Mouse (Mus musculus) liver, adult 2 months (tissue): ENCODE measurements at regions not wholly inside any gene's neighbourhood (a gene's known extent, or its start where the extent isn't known, plus 50 kb on each side); places are given as distances from the start of the nearest gene placed in this dataset.
A peak's percentile ranks its signal among the peaks of the same experiment; 100 is the strongest.

Source experiments
- DNase-seq: peaks from one replicate; pipeline ENCODE4 v3.0.0-alpha.2; 2011; ENCODE audit warnings: low read depth, low spot score; ENCODE audit errors: extremely low read depth
- H3K27ac ChIP-seq: fragments of 200-500 bp; replicated peaks from 2 replicates; pipeline ENCODE4 v1.5.1; 2012; ENCODE audit warnings: low read depth, mild to moderate bottlenecking, control low read depth, inconsistent platforms, low read length; ENCODE audit not compliant: insufficient read depth
- H3K27me3 ChIP-seq: fragments of 200-500 bp; 2 replicates; pipeline ENCODE4 v1.6.1; 2012; ENCODE audit warnings: mild to moderate bottlenecking, moderate library complexity, low read length, inconsistent platforms; ENCODE audit not compliant: control insufficient read depth, insufficient read depth
- H3K36me3 ChIP-seq: fragments of 200-500 bp; 2 replicates; pipeline ENCODE4 v1.6.1; 2012; ENCODE audit warnings: low read length, inconsistent platforms; ENCODE audit not compliant: control insufficient read depth, insufficient read depth
- H3K4me1 ChIP-seq: fragments of 200-500 bp; 2 replicates; pipeline ENCODE4 v1.6.1; 2011; ENCODE audit warnings: low read length; ENCODE audit not compliant: control insufficient read depth, insufficient read depth
- H3K4me3 ChIP-seq: fragments of 200-500 bp; 2 replicates; pipeline ENCODE4 v1.5.1; 2011; ENCODE audit warnings: low read depth, mild to moderate bottlenecking, control low read depth, low read length, moderate library complexity; ENCODE audit not compliant: insufficient read depth
- H3K79me2 ChIP-seq: fragments of 200-500 bp; 2 replicates; pipeline ENCODE4 v1.6.1; 2012; ENCODE audit warnings: inconsistent platforms, mild to moderate bottlenecking, low read length, moderate library complexity; ENCODE audit not compliant: control insufficient read depth, insufficient read depth
- H3K9ac ChIP-seq: fragments of 200-500 bp; 2 replicates; pipeline ENCODE4 v1.6.1; 2012; ENCODE audit warnings: low read depth, mild to moderate bottlenecking, control low read depth, inconsistent platforms, low read length
- CTCF ChIP-seq: fragments of 200-500 bp; IDR thresholded peaks from 2 replicates; pipeline ENCODE4 v1.5.1; 2011; ENCODE audit warnings: low read depth, low read length, control low read depth
- POLR2A ChIP-seq: fragments of 200-500 bp; IDR thresholded peaks from 2 replicates; pipeline ENCODE4 v1.6.1; 2011; ENCODE audit warnings: low read length, control low read depth; ENCODE audit not compliant: insufficient read depth; ENCODE audit errors: extremely low read depth
- WGBS: fragments of 180-500 bp; shearing (Covaris S2); methylation state at CpG from one replicate; pipeline ENCODE4 v1.1.7; 2018; 5-methylcytosine and 5-hydroxymethylcytosine counted together

DNA sequence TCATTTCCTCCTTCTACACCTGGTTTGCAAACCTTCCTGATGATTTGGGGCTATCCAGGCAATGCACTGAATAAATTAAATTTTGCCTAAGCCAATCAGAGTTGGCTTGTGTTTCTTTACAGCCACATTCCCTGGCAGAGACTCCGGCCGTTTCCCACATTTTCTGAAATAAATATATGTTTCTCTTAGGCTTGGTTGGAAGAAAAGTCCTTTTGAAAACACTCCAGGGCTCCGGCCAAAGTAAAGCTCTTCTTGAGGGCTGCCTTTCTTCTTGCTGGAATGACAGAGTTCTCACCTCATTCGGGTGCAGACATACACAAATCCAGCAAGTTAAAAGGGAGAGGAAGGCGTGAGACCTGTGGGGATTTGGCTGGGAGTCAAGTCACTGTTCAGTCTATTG, 252.0 kb upstream of the Tbx3 start:
- no peaks in the 10 kb centered on the region for H3K27me3 ChIP-seq
- 81% methylated on average over 5 of the region's 5 CpGs for WGBS
- no peaks in the 10 kb centered on the region for H3K36me3 ChIP-seq
- no peak for TF ChIP-seq POLR2A
- TF ChIP-seq CTCF, result no peak
- no peak overlapping the region for H3K9ac ChIP-seq
- no peak overlapping the region for H3K27ac ChIP-seq
- H3K4me3 ChIP-seq, result no peak overlapping the region
- no peak for DNase-seq
- no peaks in the 10 kb centered on the region for H3K4me1 ChIP-seq
- no peaks in the 10 kb centered on the region for H3K79me2 ChIP-seq

DNA sequence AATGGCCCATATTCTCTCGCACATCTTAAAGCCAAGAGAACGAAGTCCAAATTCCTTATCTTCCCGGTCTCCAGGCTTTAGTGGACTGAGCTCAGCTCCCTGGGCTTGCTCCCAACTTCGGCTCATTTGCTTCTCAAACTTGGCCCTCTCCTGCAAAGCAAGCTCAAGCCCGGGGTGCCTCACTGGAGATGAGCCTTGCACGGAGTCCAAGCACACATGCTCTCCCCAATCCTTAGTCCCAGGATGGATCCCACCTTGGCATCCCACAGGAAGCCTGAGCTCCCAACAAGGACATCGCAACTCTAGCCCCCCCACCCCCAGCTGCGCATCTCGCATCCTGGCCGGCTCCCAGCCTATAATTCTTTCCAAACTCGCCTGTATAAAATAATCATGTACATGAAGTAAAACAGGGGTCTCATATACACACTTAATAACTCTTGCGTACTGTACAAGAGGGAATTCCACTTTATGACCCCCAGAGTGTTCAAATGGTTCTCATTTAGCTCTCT, 242.9 kb upstream of the Tbx3 start:
- H3K4me1 ChIP-seq, result no peaks in the 10 kb centered on the region; the same call in 1 of the 2 replicates
- H3K36me3 ChIP-seq, result no peaks in the 10 kb centered on the region
- DNase-seq, result peak; percentile 64
- TF ChIP-seq CTCF, result no peak
- TF ChIP-seq POLR2A, result no peak
- H3K9ac ChIP-seq, result no peak overlapping the region
- H3K27me3 ChIP-seq, result no peaks in the 10 kb centered on the region
- no peaks in the 10 kb centered on the region for H3K79me2 ChIP-seq
- 70% methylated on average over 12 of the region's 12 CpGs for WGBS
- H3K4me3 ChIP-seq, result no peak overlapping the region
- H3K27ac ChIP-seq, result no peak overlapping the region

DNA sequence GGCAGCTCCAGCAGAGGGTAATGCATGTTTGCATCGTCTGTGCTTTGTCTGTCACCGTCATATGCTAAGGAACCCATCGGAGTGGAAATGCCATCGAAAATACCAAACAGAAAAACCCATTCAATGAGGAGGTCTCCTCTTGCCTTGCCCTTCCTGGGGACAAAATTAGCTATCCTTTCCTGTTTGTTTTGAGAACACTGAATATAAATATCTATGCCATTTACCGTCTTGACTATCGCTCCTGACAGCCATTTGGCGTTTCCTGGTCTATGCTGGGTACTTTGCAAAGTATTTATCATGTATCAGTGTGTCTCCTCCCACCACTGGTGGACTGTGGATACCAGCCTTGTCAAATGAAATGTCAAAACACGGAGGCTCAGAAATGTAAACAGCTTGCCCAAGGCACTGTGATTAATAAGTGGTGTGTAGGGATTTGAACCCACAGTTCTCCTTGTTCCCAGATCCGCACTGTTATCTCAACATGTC, 239.2 kb upstream of the Tbx3 start:
- Histone ChIP-seq H3K27ac (no peak overlapping the region), H3K9ac (no peak overlapping the region), H3K27me3 (no peaks in the 10 kb centered on the region), H3K4me3 (no peak overlapping the region), H3K79me2 (no peaks in the 10 kb centered on the region), H3K4me1 (no peaks in the 10 kb centered on the region; the same call in 1 of the 2 replicates), H3K36me3 (no peaks in the 10 kb centered on the region)
- TF ChIP-seq POLR2A, result no peak
- no peak for TF ChIP-seq CTCF
- WGBS, result 76% methylated on average over 9 of the region's 9 CpGs
- no peak for DNase-seq

DNA sequence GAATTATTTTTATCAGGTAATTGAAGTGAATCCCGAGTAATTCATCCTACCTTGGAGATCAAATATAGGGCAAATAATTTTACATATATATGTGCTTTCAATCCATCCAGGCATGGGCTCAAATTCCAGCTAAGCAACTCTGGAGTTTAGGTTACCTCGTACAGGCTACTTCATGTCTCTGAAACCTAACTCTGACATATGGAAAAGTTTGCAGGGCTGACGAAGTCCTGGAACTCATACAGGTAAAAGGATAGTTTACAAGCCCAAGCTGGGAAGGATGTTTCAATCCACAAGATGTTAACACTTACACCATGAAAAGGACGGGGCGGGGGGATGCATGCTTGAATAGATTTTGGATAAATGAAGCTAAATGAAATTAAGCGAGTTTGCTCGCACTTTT, 235.9 kb upstream of the Tbx3 start:
- no peak overlapping the region for H3K27ac ChIP-seq
- 74% methylated on average over 7 of the region's 7 CpGs for WGBS
- H3K4me3 ChIP-seq, result no peak overlapping the region
- H3K79me2 ChIP-seq, result no peaks in the 10 kb centered on the region
- no peak for TF ChIP-seq CTCF
- no peak for TF ChIP-seq POLR2A
- H3K36me3 ChIP-seq, result no peaks in the 10 kb centered on the region
- H3K27me3 ChIP-seq, result no peaks in the 10 kb centered on the region
- H3K9ac ChIP-seq, result no peak overlapping the region
- DNase-seq, result no peak
- H3K4me1 ChIP-seq, result no peaks in the 10 kb centered on the region

DNA sequence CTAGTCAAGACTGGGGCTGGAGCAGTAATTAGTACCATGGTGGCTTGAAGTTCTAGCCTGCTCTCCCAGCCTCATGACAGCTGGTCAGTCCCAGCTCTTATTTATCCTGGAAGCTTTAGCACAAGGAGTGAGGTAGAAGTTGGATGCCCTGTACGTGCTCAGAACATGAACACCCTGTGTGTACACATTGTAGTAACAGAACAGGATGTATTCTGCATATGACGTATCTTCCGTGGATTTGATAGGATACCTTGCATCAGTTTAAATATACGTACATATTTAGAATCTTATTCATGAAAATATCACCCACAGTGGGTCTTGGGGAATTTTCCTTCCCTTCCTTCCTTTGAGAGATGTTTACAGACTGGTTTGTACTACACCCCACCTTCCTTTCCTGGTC, 222.0 kb upstream of the Tbx3 start:
- Histone ChIP-seq H3K36me3 (no peaks in the 10 kb centered on the region), H3K4me1 (peaks cover 4% of the 10 kb centered on the region; the same call in 1 of the 2 replicates), H3K27ac (no peak overlapping the region), H3K9ac (no peak overlapping the region), H3K79me2 (no peaks in the 10 kb centered on the region), H3K27me3 (no peaks in the 10 kb centered on the region), H3K4me3 (no peak overlapping the region)
- WGBS, result 87% methylated on average over 4 of the region's 4 CpGs
- TF ChIP-seq CTCF (no peak), POLR2A (no peak)
- no peak for DNase-seq

DNA sequence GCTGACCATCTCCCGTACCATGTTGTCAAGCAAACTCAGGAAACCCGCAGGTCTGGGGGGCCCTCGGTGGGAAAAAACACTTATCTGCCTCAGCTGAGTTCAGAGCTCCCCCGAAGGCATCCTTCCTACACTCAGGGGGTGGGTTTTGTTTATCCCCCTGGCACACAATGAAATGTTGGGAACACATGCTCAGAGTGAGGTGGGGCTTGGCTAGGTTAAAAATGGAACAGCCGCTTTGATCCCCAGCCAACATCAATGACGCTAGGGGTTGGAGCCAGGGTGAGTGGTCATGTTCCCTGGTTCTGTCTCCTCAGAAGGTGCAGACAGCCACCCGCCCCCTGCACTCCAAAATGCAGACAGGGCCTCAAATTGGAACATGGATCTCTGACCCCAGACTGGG, 221.3 kb upstream of the Tbx3 start:
- Histone ChIP-seq H3K9ac (no peak overlapping the region), H3K27me3 (no peaks in the 10 kb centered on the region), H3K4me3 (no peak overlapping the region), H3K27ac (no peak overlapping the region), H3K79me2 (no peaks in the 10 kb centered on the region), H3K4me1 (peaks cover 4% of the 10 kb centered on the region; the same call in 1 of the 2 replicates), H3K36me3 (no peaks in the 10 kb centered on the region)
- no peak for TF ChIP-seq POLR2A
- no peak for TF ChIP-seq CTCF
- 29% methylated on average over 7 of the region's 7 CpGs for WGBS
- peak; percentile 28 for DNase-seq
